Mouse (Mus musculus) C2C12 (cell line): ENCODE data around the gene Tbc1d14. TPM values are rescaled to one million over a fixed set of nuclear protein-coding genes. Genes with fewer than 3 reads are reported as not detected.

Experiments
- H3K27me3 ChIP-seq: one replicate; pipeline ENCODE4 v1.6.1; 2011; ENCODE audit not compliant: control insufficient read depth, insufficient read depth, insufficient read length
- H3K36me3 ChIP-seq: one replicate; pipeline ENCODE4 v1.6.1; 2011; ENCODE audit not compliant: control insufficient read depth, insufficient read depth
- H3K4me3 ChIP-seq: one replicate; pipeline ENCODE4 v1.5.1; 2011; ENCODE audit warnings: mild to moderate bottlenecking, control low read depth; ENCODE audit not compliant: poor library complexity, insufficient read depth, severe bottlenecking
- H3K79me2 ChIP-seq: one replicate; pipeline ENCODE4 v1.6.1; 2011; ENCODE audit not compliant: control insufficient read depth, insufficient read depth
- H3K79me3 ChIP-seq: one replicate; pipeline ENCODE4 v1.6.1; 2011; ENCODE audit warnings: low read depth, control low read depth
- H3ac ChIP-seq: one replicate; pipeline ENCODE3; 2011; ENCODE audit warnings: low read depth; ENCODE audit not compliant: control insufficient read depth, insufficient read length
- CEBPB ChIP-seq: IDR thresholded peaks from one replicate; pipeline ENCODE4 v1.6.1; 2011; ENCODE audit warnings: low read depth, mild to moderate bottlenecking, control low read depth, moderate library complexity
- CTCF ChIP-seq: IDR thresholded peaks from one replicate; pipeline ENCODE4 v1.5.1; 2011; ENCODE audit not compliant: control insufficient read depth, insufficient read depth, insufficient read length
- FOSL1 ChIP-seq: IDR thresholded peaks from one replicate; pipeline ENCODE4 v1.8.0; 2011; ENCODE audit warnings: mild to moderate bottlenecking, low read length; ENCODE audit not compliant: poor library complexity, insufficient read depth, severe bottlenecking
- MAX ChIP-seq: IDR thresholded peaks from one replicate; pipeline ENCODE4 v1.6.1; 2011; ENCODE audit warnings: mild to moderate bottlenecking, control low read depth
- MYOD1 ChIP-seq: IDR thresholded peaks from one replicate; pipeline ENCODE4 v1.6.1; 2011; ENCODE audit warnings: low read depth; ENCODE audit not compliant: control insufficient read depth, insufficient read length
- MYOG ChIP-seq: IDR thresholded peaks from one replicate; pipeline ENCODE4 v1.6.1; 2011; ENCODE audit not compliant: control insufficient read depth, insufficient read length; ENCODE audit errors: extremely low read depth
- USF1 ChIP-seq: IDR thresholded peaks from one replicate; pipeline ENCODE4 v1.6.1; 2011; ENCODE audit warnings: low read depth, mild to moderate bottlenecking, control low read depth, moderate library complexity
- polyA plus RNA-seq: library from polyadenylated mRNA; unstranded; fragments of >200 nt; fragmentation: generic; extraction: Trizol; gene quantifications from one replicate; pipeline ENCODE4 v1.2.1, GENCODE M21; 2012; ENCODE audit warnings: missing spikeins

Tbc1d14 gene
- polyA plus RNA-seq, 1 experiment, result 10.7 TPM

- Histone ChIP-seq H3K4me3 (no peak overlapping the region), H3K79me2 (no peaks in the 10 kb centered on the region), H3ac (no peak overlapping the region), H3K79me3 (no peaks in the 10 kb centered on the region), H3K36me3 (no peaks in the 10 kb centered on the region), H3K27me3 (no peaks in the 10 kb centered on the region)
- TF ChIP-seq CEBPB (no peak), USF1 (no peak), MYOG (no peak), MYOD1 (no peak), FOSL1 (no peak), MAX (no peak), CTCF (no peak)
Observed at GRCm38 (mm10) chr5:36451119-36451518, 142.0 kb downstream of the Tbc1d14 start.

DNA sequence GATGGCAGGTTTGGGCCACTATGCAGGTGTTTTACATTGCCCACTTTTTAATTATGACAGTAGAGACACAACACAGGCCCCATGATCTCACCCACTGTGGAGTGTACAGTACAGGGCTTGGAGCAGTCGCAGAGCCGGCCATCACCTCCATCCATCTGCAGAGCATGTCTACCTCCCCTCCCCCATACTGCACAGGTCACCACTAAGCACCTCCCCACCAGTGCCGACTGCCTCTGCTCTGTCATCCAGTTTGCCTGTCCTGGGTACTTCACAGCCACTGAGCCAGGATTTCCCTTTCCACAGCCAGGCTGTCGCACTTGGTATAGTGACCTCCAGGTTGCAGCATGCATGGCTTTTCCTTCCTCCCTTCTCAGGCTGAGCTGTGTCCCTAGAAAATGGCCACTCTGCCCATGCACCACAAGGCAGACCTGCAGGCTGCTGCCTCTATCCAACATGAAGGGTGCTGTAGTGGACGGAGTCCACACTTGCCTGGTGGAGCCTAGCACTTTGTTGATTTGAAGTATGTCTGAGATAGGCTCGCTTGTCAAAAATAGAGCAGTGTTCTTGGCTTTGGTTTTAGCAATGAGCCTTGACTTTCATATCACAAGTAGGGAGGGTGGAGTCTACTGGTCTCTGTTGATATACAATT, 143.2 kb downstream of the Tbc1d14 start:
- Histone ChIP-seq H3K27me3 (peaks cover 6% of the 10 kb centered on the region), H3K36me3 (no peaks in the 10 kb centered on the region), H3ac (no peak overlapping the region), H3K79me2 (no peaks in the 10 kb centered on the region), H3K4me3 (no peak overlapping the region), H3K79me3 (no peaks in the 10 kb centered on the region)
- TF ChIP-seq USF1, result no peak
- TF ChIP-seq FOSL1, result no peak

- Histone ChIP-seq H3ac (no peak overlapping the region), H3K79me2 (no peaks in the 10 kb centered on the region), H3K36me3 (no peaks in the 10 kb centered on the region), H3K27me3 (peaks cover 13% of the 10 kb centered on the region), H3K79me3 (no peaks in the 10 kb centered on the region), H3K4me3 (no peak overlapping the region)
- TF ChIP-seq CTCF (no peak), MAX (no peak), USF1 (peak; percentile 61)
Observed at GRCm38 (mm10) chr5:36447872-36448271, 145.2 kb downstream of the Tbc1d14 start.

DNA sequence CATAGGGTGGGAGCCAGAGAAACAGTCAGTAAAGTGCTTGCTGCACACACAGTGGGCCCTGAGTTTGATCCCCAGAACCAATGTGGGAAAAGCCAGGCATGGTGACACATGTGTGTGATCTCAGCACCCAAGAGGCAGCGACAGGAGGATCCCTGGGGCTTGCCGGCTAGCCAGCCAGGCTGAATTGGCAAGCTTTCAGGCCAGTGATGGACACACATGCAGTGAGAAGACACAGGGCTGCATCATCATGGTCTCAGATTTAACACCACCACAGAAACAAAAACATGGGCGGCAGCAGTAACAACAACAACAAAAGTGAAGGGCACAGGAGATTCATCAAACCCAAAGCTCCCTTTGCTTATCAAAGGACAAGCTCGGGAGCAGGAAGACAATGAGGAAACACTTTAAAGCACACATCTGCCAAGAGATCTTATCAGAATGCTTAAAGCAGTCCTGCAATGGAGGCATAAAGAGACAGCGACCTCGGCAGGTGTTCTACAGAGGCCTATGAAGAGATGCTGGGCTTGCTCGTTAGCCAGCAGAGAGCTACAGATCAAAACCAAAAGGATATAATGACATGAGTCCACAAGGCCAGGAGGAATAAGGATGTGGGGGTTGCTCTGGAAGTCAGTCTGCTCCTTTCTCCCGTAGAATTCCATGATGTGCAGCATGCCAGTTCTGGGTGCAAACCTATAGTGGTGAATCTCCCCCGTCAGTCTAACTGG, 146.7 kb downstream of the Tbc1d14 start:
- Histone ChIP-seq H3K4me3 (no peak overlapping the region), H3ac (no peak overlapping the region), H3K79me2 (no peaks in the 10 kb centered on the region), H3K79me3 (no peaks in the 10 kb centered on the region), H3K27me3 (peaks cover 13% of the 10 kb centered on the region), H3K36me3 (no peaks in the 10 kb centered on the region)
- TF ChIP-seq CEBPB (no peak), MAX (no peak), MYOG (no peak), FOSL1 (no peak), CTCF (no peak), USF1 (no peak), MYOD1 (no peak)

GRCm38 (mm10) chr5:36445028-36445427, 148.0 kb downstream of the Tbc1d14 start:
- no peak overlapping the region for H3K4me3 ChIP-seq
- no peaks in the 10 kb centered on the region for H3K79me3 ChIP-seq
- H3K27me3 ChIP-seq, result peaks cover 14% of the 10 kb centered on the region
- no peaks in the 10 kb centered on the region for H3K79me2 ChIP-seq
- TF ChIP-seq USF1 (no peak), CTCF (no peak), CEBPB (no peak), FOSL1 (no peak), MYOG (no peak), MYOD1 (no peak)
- no peaks in the 10 kb centered on the region for H3K36me3 ChIP-seq
- H3ac ChIP-seq, result no peak overlapping the region

DNA sequence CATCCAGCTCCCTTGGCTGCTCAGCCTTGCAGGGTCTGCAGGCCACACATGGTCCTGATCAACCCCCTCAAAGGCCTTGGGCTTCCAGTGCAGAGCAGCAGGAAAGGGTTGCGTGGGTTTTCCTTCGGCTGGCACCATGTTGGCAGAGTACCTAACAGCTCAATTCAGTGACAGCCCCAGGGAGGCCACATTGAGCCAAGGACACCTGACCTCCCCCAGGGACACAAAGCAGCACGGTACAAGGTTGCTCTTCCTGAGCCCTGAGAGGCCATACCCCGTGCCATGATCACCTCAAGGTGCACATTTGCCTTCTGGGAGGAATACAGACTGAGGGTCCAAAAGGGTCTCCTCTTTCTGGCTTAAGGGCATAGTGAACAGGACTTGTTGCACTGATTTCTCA, 148.5 kb downstream of the Tbc1d14 start:
- no peak for TF ChIP-seq CEBPB
- no peak for TF ChIP-seq MYOG
- TF ChIP-seq USF1, result no peak
- no peak for TF ChIP-seq CTCF
- no peak for TF ChIP-seq MYOD1
- no peak for TF ChIP-seq MAX
- TF ChIP-seq FOSL1, result no peak
- no peaks in the 10 kb centered on the region for H3K79me3 ChIP-seq
- H3K36me3 ChIP-seq, result no peaks in the 10 kb centered on the region

More for the DNA sequence above, 148.5 kb downstream of the Tbc1d14 start:
- peaks cover 16% of the 10 kb centered on the region for H3K27me3 ChIP-seq
- no peaks in the 10 kb centered on the region for H3K79me2 ChIP-seq
- H3K4me3 ChIP-seq, result no peak overlapping the region
- no peak overlapping the region for H3ac ChIP-seq
